Mouse (Mus musculus): ENCODE results near the gene Egfl8.

The Egfl8 gene

GRCm38 (mm10) chr17:34615871-34616270 lies at the start of gene Egfl8:
Gene Egfl8, minus strand, starts transcription at chr17:34615971.
- DNase-seq (ENCODE audit: low spot score in 2 of 2): no peak

GRCm38 (mm10) chr17:34664472-34664871 lies 48.7 kb upstream of the Egfl8 start:
- no peak for DNase-seq (ENCODE audit: low spot score in 2 of 2)

DNA sequence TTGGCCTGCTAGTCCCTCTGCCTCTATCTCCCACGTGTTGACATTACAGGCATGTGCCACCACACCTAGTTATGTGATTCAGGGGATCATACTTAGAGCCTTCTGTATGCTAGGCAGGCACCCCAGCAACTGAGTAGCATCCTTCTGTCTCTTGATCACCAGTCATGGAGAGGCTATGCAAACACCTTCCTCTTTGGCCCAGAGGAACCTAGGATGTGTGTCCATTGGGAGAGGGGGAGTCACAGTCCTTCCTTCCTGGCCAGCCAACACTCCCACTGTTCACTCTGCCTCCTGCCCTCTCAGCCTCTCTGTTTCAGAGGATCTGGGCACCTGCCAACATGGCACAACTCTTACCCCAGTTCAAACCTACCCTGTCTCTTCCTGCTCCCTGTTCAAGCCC lies 47.8 kb upstream of the Egfl8 start:
- DNase-seq (ENCODE audit: low spot score in 2 of 2): no peak

DNA sequence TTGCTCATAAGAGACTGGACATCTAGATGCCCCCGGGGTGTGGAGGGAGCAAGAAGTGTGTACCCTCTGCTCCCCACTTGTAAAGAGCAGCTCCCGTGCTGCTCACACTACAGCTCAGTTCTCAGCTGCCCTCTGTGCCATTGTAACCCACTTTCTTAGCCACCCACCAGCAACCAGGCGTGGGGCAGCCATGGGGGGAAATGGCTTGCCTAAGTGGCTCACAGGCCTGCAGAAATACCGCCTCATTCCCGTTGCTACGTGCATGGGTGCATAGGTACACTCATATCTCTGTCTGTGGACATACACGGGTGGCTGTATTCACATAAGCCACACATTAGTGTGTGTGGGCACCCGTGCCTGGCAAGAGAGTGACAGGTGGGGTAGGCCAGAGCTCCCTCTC lies 47.2 kb upstream of the Egfl8 start:
- DNase-seq (ENCODE audit: low spot score in 2 of 2): no peak

GRCm38 (mm10) chr17:34662468-34662867 lies 46.7 kb upstream of the Egfl8 start:
- DNase-seq (ENCODE audit: low spot score in 2 of 2): no peak

GRCm38 (mm10) chr17:34661121-34661591 lies 45.4 kb upstream of the Egfl8 start:
- no peak for DNase-seq (ENCODE audit: low spot score in 2 of 2)

GRCm38 (mm10) chr17:34660259-34660820 lies 44.6 kb upstream of the Egfl8 start:
- no peak for DNase-seq (ENCODE audit: low spot score in 2 of 2)

- DNase-seq (ENCODE audit: low spot score in 2 of 2): no peak
Observed at GRCm38 (mm10) chr17:34659897-34660214, 44.1 kb upstream of the Egfl8 start.

DNA sequence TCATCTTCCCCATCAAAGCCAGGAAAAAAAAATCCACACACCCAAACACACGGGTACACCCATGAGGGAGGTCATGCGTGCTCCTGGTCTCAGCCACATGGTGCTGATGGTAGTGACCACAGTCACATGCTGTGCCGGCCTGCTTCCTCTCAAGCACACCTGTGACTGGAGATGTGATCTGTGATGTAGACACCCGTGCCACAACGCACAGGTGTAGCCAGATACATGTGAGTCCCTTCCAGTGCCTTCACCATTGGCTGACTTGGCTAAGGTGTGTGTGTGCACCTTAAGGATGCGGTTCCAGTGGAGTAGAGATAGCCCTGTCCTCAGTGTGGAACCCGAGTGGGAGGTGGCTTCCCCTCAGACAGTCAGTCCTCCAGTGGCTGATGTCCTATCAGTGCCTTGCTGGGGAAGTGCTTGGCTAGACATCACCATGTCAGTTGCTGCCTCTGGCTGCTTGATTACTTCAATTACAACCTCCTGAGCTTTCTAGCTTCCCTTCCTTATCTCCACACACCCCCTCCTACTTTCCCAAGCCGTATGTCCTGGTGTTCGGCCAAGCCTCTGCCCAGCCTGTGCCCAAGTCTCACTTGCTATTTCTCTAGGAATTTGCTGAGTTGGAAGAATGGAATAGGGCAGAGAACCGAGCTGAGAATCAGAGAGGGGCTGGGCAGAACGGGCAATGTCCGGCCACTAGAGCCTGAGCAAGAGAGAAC lies 43.6 kb upstream of the Egfl8 start:
- no peak for DNase-seq (ENCODE audit: low spot score in 2 of 2)

GRCm38 (mm10) chr17:34658591-34658990 lies 42.8 kb upstream of the Egfl8 start:
- no peak for DNase-seq (ENCODE audit: low spot score in 2 of 2)

DNA sequence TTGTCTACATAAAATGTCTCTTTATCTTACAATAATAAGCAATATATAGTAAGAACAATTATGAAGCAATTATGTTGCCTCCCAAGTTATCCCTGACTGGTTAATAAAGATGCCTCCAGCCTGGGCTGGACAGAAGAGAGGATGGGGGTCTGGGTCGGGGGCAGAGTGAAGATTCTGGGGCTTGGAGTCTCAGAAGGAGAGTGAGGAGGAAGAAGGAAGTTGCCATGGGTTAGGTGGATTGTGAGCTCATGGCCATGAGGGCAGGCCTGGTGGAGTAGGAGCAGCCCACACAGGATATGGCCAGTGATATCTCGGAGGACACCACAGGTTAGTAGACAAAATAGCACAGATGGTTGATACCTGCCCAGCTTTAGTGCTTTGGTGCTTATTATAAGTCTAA lies 42.4 kb upstream of the Egfl8 start:
- DNase-seq (ENCODE audit: low spot score in 2 of 2): no peak

GRCm38 (mm10) chr17:34657271-34657670 lies 41.5 kb upstream of the Egfl8 start:
- DNase-seq (ENCODE audit: low spot score in 2 of 2): no peak

DNA sequence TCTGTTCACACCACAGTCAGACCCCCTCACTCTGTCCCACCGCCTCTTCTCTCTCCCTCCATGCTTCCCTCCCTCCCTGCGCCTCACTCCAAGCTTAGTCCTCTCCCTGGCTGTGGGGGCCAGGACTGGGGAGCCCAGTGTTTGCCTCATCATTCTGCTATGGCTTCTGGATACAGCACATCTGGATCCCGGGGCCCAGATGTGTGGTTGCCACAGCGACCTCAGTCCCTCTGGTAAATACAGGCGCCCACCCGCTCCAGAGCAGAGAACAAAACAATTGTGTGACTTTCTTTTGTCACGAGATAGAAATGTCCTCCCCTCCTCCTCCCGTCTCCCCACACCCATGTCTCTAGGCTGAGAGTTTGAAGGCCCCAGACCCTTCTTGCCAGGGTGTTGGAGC lies 40.9 kb upstream of the Egfl8 start:
- DNase-seq (ENCODE audit: low spot score in 2 of 2): no peak

GRCm38 (mm10) chr17:34655581-34655991 lies 39.8 kb upstream of the Egfl8 start:
- no peak for DNase-seq (ENCODE audit: low spot score in 2 of 2)

- no peak for DNase-seq (ENCODE audit: low spot score in 2 of 2)
Observed at GRCm38 (mm10) chr17:34655160-34655559, 39.4 kb upstream of the Egfl8 start.

GRCm38 (mm10) chr17:34654392-34654791 lies 38.6 kb upstream of the Egfl8 start:
- DNase-seq (ENCODE audit: low spot score in 2 of 2): no peak

DNA sequence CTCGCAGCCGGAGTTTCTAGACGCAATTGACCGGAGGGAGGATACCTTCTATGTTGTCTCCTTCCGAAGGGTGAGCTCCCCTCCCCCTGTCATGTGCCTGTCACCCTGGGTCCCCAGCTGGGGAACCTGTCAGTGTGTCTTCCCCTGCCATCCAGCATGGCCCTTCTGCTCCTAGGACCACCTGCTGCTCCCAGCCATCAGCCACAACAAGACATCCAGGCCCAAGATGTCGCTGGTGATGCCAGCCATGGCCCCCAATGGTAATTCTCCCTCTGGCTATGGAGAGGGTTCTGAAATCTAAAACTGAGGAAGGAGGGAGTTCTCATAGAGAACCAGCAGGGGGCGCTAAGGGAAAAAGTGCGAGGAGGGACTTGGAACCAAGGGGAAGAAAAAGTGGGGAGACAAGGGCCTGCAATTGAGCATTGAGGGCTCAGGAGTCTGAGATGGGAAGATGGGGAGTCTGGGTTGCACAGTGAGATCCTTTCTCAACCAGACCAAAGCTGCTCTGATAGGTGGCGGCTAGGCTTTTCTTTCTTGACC lies 38.0 kb upstream of the Egfl8 start:
- peak in 1 of 2 experiments; percentile 78 for DNase-seq (ENCODE audit: low spot score in 2 of 2)

DNA sequence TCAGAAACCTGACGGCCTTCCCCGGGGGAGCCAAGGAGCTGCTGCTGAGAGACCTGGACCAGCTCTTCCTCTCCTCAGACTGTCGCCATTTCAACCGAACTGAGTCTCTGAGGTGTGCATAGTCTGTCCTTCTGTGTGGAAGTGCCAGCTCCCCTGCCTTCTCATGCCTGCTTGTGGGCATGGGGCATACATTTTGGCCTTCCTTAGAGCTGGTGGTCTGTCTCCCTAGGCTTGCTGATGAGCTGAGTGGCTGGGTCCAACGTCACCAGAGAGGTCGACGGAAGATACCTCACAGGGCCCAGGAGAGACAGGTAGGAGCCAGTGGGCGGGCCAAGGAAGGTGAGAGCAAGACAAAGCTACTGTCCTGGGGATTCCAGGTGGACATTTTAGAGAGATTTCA lies 37.2 kb upstream of the Egfl8 start:
- DNase-seq (ENCODE audit: low spot score in 2 of 2): no peak

DNA sequence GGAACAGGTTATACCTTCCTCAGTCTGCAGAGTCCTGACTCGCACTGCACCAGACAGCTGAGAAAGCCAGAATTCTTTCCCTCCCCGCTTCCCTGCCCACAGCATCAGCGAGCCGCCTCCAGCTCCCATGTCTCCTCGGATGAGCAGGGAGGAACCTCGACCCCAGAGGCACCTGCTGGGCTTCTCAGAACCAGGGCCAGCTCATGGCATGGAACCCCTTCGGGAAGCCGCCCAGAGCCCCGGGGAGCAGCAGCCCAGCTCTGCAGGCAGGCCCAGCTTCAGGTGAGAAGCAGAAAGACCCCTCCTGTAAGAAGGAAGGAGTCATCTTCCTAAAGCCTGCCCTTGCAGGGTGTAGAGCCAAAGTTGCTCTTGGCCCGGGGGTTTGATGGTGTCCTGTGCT lies 36.8 kb upstream of the Egfl8 start:
- no peak for DNase-seq (ENCODE audit: low spot score in 2 of 2)

DNA sequence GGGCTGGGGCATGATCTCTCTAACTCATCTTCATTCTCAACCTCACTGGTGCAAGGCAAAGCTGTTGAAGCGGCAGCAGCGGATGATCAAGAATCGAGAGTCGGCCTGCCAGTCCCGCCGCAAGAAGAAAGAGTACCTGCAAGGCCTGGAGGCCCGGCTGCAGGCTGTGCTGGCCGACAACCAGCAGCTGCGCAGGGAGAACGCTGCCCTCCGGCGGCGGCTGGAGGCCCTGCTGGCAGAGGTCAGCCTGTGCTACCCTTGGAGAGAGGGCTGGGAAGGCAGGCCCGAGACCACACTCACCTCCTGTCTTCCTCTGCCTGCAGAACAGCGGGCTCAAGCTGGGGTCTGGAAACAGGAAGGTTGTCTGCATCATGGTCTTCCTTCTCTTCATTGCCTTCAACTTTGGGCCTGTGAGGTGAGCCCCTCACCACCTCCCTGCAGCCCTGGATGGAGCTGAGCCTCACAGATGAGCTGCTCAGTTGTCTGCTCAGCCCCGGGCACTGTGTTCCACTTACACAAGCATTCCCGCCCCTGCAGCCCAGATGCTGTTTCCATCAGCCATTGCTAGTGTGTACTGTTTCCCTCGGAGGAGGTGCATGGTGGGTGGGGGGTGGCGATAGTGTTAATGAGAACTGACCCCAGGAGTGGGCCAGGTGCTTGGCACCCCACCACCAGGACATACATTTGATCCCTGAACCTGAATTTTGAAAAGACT lies 35.9 kb upstream of the Egfl8 start:
- DNase-seq (ENCODE audit: low spot score in 2 of 2): no peak

GRCm38 (mm10) chr17:34650781-34651180 lies 35.0 kb upstream of the Egfl8 start:
- DNase-seq (ENCODE audit: low spot score in 2 of 2): no peak

DNA sequence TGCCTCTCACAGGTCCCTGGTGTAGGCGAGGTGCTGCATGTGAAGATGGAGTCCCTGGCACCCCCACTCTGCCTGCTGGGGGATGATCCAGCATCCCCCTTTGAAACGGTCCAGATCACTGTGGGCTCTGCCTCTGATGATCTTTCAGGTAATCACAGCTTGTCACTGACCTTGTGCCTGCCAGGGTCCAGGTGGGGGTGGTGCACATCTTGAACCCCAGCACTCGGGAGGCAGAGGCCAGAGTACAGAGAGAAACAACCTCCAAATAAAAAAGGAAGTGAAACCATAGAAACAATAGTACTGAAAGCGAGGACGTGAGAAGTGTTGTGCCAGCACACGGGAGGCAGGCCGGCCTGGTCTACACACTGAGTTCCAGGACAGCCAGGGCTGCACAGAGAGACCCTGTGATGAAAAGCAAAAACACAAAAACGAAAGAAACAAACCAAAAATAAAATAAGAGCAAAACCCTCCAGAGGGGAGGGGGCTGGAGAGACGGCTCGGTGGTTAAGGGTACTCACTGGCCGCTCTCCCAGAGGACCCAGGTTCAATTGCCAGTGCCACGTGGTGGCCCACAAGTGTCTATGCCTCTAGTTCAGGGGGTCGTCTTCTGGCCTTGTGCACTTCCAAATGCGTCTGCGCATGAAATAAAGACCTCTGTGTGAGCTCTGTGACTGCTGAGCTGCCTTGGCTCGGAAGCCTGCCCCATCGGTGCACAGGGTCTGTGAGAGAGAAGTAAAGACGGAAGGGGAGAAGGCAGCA lies 33.5 kb upstream of the Egfl8 start:
- DNase-seq (ENCODE audit: low spot score in 2 of 2): no peak

Data from right cerebral cortex, adult 2 months (tissue).